Mouse (Mus musculus) kidney, embryonic 15.5 days (tissue): Measurements from ENCODE around the gene Cpa2. TPM values are rescaled to one million over a fixed set of nuclear protein-coding genes. Genes with fewer than 3 reads are reported as not detected.

Experiments used
- ATAC-seq: fragments of 200-750 bp; cut with Nextera tagmentation; replicated peaks from 2 replicates; pipeline ENCODE4 v1.8.0; 2017; ENCODE audit warnings: moderate TSS enrichment; ENCODE audit not compliant: low FRiP score
- H3K27ac ChIP-seq: fragments of 300-500 bp; sonication (generic); 2 replicates; pipeline ENCODE4 v1.5.1; 2015; ENCODE audit warnings: mild to moderate bottlenecking, inconsistent platforms
- H3K27me3 ChIP-seq: fragments of 300-500 bp; sonication (generic); 2 replicates; pipeline ENCODE4 v1.6.1; 2015; ENCODE audit warnings: inconsistent platforms
- H3K36me3 ChIP-seq: fragments of 300-500 bp; sonication (generic); 2 replicates; pipeline ENCODE4 v1.6.1; 2015; ENCODE audit warnings: inconsistent platforms
- H3K4me1 ChIP-seq: fragments of 300-500 bp; sonication (generic); 2 replicates; pipeline ENCODE4 v1.6.1; 2015; ENCODE audit warnings: inconsistent platforms
- H3K4me2 ChIP-seq: fragments of 300-500 bp; sonication (generic); 2 replicates; pipeline ENCODE4 v1.6.1; 2015; ENCODE audit warnings: moderate library complexity, mild to moderate bottlenecking, inconsistent platforms
- H3K4me3 ChIP-seq: fragments of 300-500 bp; sonication (generic); replicated peaks from 2 replicates; pipeline ENCODE4 v1.5.1; 2015; ENCODE audit warnings: mild to moderate bottlenecking, inconsistent platforms
- H3K9ac ChIP-seq: fragments of 300-500 bp; sonication (generic); 2 replicates; pipeline ENCODE4 v1.6.1; 2015; ENCODE audit warnings: mild to moderate bottlenecking, inconsistent platforms
- H3K9me3 ChIP-seq: fragments of 300-500 bp; sonication (generic); replicated peaks from 2 replicates; pipeline ENCODE4 v1.6.1; 2016; ENCODE audit warnings: inconsistent platforms
- WGBS: fragments of 180-500 bp; shearing (Covaris S2); methylation state at CpG from one replicate; pipeline ENCODE4 v1.1.7; 2015; ENCODE audit warnings: mixed read lengths; 5-methylcytosine and 5-hydroxymethylcytosine counted together
- polyA plus RNA-seq: library from polyadenylated mRNA; unstranded; fragments of >200 nt; fragmentation: Nextera tagmentation; extraction: Ambion mirVana; gene quantifications from 2 replicates; pipeline ENCODE4 v1.2.1, GENCODE M21; 2015

The Cpa2 gene
- polyA plus RNA-seq, 1 experiment from 2014 or later: 21.5 TPM

- Histone ChIP-seq H3K4me2 (no peak overlapping the region), H3K9me3 (no peaks in the 10 kb centered on the region), H3K4me1 (peaks cover 56% of the 10 kb centered on the region), H3K4me3 (no peak overlapping the region), H3K27me3 (no peaks in the 10 kb centered on the region), H3K9ac (no peak overlapping the region), H3K27ac (peak overlapping the region; percentile 76), H3K36me3 (no peaks in the 10 kb centered on the region)
- ATAC-seq: no peak
These were observed 9.8 kb downstream of the Cpa2 start for GRCm38 (mm10) chr6:30551193-30551515.

DNA sequence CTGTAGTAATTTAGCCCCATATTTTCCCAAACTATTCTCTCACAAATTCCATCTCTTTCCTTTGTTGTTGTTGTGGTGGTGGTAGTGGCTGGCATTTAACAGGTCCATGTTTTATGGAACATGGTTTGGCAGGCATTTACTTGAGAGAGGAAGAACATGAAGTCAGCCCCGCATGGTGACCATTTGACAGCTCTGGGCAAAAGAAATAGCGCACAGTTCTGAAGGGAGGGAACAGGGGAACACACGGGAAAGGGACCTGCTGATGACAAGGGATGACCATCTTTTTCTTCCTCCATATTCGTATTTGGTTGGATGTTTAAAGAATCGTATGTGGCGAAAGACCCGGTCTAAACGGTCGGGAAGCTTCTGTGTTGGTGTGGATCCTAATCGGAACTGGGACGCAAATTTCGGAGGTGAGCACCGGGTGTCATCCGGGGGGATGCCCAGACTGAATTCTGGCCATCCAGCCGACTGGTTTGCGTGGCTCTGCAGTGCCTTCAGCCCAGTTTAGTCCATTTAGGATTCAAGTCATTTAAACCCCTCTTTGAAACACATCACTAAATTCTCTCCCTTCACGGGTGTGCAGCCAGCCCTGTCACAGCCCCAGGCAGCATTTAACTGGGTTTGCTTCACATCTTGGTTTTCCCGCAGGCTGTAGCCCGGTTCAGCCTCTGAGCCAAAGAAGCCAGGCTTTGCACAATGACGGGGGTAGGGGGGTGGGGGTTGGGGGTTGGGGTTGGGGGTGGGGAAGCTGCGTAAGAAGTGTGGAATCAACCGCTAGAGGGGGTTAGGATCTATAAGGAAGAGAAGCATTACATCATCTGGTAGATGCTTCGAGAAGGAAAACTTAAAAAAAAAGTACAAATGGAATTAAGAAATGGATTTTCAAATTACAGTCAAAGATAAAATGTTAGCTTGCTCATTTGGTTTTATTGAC lies 10.5 kb downstream of the Cpa2 start:
- Histone ChIP-seq H3K27me3 (no peaks in the 10 kb centered on the region), H3K4me1 (peaks cover 51% of the 10 kb centered on the region), H3K36me3 (no peaks in the 10 kb centered on the region), H3K4me2 (peak overlapping the region; percentile 45), H3K9ac (no peak overlapping the region), H3K9me3 (no peaks in the 10 kb centered on the region), H3K27ac (peak overlapping the region; percentile 76), H3K4me3 (peak overlapping the region; percentile 13)
- ATAC-seq: peak; percentile 62
- WGBS: 24% methylated on average over 23 of the region's 23 CpGs

- ATAC-seq: no peak
- Histone ChIP-seq H3K4me3 (no peak overlapping the region), H3K4me1 (peaks cover 45% of the 10 kb centered on the region), H3K27me3 (no peaks in the 10 kb centered on the region), H3K4me2 (peak overlapping the region; percentile 45), H3K27ac (peak overlapping the region; percentile 76), H3K9ac (no peak overlapping the region), H3K9me3 (no peaks in the 10 kb centered on the region), H3K36me3 (no peaks in the 10 kb centered on the region)
- 33% methylated on average over 6 of the region's 6 CpGs for WGBS
These were observed 11.2 kb downstream of the Cpa2 start for GRCm38 (mm10) chr6:30552628-30553027.

GRCm38 (mm10) chr6:30553381-30554010 lies 12.1 kb downstream of the Cpa2 start:
- Histone ChIP-seq H3K9ac (no peak overlapping the region), H3K27me3 (no peaks in the 10 kb centered on the region), H3K36me3 (no peaks in the 10 kb centered on the region), H3K4me2 (no peak overlapping the region), H3K4me3 (no peak overlapping the region), H3K4me1 (peaks cover 36% of the 10 kb centered on the region), H3K27ac (0 out of 2 replicates have a peak overlapping the region, but pooled peaks have one; percentile 48), H3K9me3 (no peaks in the 10 kb centered on the region)
- no peak for ATAC-seq
- 59% methylated on average over 7 of the region's 7 CpGs for WGBS

DNA sequence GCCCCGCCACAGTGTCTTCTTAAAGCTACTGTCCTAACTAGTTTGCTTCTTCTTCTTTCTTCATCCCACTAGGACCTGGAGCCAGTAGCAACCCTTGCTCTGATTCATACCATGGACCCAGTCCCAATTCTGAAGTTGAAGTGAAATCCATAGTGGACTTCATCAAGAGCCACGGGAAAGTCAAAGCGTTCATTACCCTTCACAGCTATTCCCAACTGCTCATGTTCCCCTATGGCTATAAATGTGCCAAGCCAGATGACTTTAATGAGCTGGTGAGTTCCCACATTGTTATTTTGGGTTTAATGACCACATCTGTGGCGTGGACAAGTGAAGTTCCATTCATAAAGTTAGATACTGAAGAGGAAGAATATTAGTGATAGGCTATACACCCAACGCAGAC lies 12.7 kb downstream of the Cpa2 start:
- no peaks in the 10 kb centered on the region for H3K27me3 ChIP-seq
- H3K27ac ChIP-seq: 0 out of 2 replicates have a peak overlapping the region, but pooled peaks have one; percentile 48
- H3K36me3 ChIP-seq: no peaks in the 10 kb centered on the region
- H3K4me3 ChIP-seq: no peak overlapping the region
- no peak overlapping the region for H3K4me2 ChIP-seq
- no peak for ATAC-seq
- H3K9ac ChIP-seq: no peak overlapping the region
- 50% methylated on average over 5 of the region's 5 CpGs for WGBS
- no peaks in the 10 kb centered on the region for H3K9me3 ChIP-seq
- H3K4me1 ChIP-seq: peaks cover 33% of the 10 kb centered on the region

DNA sequence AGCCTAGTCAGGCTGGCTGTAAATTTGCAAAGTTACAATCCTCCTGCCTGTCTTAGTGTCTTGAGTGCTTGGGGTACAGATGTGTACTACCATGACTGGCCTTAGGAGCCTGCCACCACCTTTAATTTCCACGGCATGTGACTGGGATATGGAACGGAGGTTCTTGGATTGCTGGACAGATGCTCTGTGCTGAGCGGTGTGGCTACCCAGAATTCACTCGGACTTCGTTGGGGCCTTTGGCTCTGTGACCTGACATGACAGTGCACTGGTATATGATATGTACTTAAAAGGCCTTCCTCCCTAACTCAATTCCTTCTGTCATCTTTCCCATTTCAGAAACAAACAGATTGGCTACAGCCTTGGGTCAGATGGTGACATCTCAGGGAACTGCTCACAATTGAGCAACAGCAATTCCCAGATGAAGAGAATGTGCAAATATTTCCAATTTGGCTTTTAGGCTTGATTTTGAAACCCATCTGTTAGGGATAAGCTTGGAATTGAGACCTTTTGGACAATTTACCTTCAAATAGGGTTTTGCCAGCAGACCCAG lies 13.3 kb downstream of the Cpa2 start:
- Histone ChIP-seq H3K4me2 (no peak overlapping the region), H3K4me1 (peaks cover 27% of the 10 kb centered on the region), H3K27ac (peak overlapping the region; percentile 48; the same call in 1 of the 2 replicates), H3K36me3 (no peaks in the 10 kb centered on the region), H3K9me3 (no peaks in the 10 kb centered on the region), H3K9ac (no peak overlapping the region), H3K27me3 (no peaks in the 10 kb centered on the region), H3K4me3 (no peak overlapping the region)
- 73% methylated on average over 5 of the region's 5 CpGs for WGBS
- no peak for ATAC-seq

DNA sequence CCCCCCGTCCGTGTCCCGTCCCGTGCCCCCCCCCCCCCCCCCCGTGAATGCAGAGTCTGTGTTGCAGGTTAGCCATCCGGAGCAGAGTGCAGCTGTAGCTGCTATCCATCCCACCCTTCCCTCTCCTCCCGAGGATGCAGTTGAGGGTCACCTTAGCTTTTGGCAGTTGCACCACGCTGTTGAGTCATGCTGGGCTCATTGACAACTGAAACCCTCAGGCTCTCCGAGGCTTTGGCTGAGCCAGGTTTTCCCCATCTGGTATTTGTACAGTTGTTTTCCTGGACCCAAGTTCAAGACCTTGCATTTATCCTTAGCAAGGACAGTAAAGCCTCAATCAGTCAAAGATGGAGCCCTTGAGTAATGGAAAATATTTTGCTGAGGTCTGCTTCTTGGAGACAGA lies 14.7 kb downstream of the Cpa2 start:
- no peak overlapping the region for H3K27ac ChIP-seq
- 24% methylated on average over 6 of the region's 9 CpGs for WGBS
- no peak for ATAC-seq

DNA sequence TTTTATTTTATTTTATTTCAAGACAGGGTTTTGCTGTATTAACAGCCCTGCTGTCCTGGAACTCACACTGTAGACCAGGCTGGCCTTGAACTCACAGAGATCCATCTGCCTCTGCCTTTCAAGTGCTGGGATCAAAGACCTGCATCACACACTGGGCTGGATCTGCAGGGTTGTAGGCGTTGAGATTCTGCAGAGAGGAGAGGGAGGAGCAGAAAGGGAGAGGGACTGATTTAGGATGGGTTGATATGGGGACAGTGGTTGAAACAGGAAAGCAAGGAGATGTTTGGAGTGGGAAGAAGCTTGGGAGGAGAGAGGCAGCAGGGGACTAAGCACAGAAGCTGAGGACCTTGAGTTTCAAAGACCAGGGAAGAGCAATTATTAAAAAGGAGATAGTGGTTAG lies 18.3 kb downstream of the Cpa2 start:
- ATAC-seq: no peak
- no peaks in the 10 kb centered on the region for H3K36me3 ChIP-seq
- H3K4me1 ChIP-seq: 0 out of 2 replicates have a peak, but pooled peaks cover 2% of the 10 kb centered on the region
- H3K4me3 ChIP-seq: no peak overlapping the region
- H3K4me2 ChIP-seq: no peak overlapping the region
- H3K9ac ChIP-seq: no peak overlapping the region
- H3K9me3 ChIP-seq: no peaks in the 10 kb centered on the region
- no peaks in the 10 kb centered on the region for H3K27me3 ChIP-seq
- H3K27ac ChIP-seq: no peak overlapping the region
- WGBS: 46% methylated on average over 1 of the region's 1 CpGs

More for the DNA sequence above, 14.7 kb downstream of the Cpa2 start:
- peaks cover 23% of the 10 kb centered on the region for H3K4me1 ChIP-seq
- no peaks in the 10 kb centered on the region for H3K27me3 ChIP-seq
- H3K9me3 ChIP-seq: no peaks in the 10 kb centered on the region
- H3K4me3 ChIP-seq: no peak overlapping the region
- H3K9ac ChIP-seq: no peak overlapping the region
- H3K4me2 ChIP-seq: no peak overlapping the region
- no peaks in the 10 kb centered on the region for H3K36me3 ChIP-seq

- Histone ChIP-seq H3K9me3 (no peaks in the 10 kb centered on the region), H3K4me2 (no peak overlapping the region), H3K27me3 (no peaks in the 10 kb centered on the region), H3K4me1 (no peaks in the 10 kb centered on the region), H3K4me3 (no peak overlapping the region), H3K36me3 (no peaks in the 10 kb centered on the region), H3K9ac (no peak overlapping the region), H3K27ac (no peak overlapping the region)
- no peak for ATAC-seq
- WGBS: 84% methylated on average over 4 of the region's 4 CpGs
These were observed 20.8 kb downstream of the Cpa2 start for GRCm38 (mm10) chr6:30562132-30562531.

- ATAC-seq: no peak
These were observed 22.2 kb downstream of the Cpa2 start for GRCm38 (mm10) chr6:30563575-30563974.

DNA sequence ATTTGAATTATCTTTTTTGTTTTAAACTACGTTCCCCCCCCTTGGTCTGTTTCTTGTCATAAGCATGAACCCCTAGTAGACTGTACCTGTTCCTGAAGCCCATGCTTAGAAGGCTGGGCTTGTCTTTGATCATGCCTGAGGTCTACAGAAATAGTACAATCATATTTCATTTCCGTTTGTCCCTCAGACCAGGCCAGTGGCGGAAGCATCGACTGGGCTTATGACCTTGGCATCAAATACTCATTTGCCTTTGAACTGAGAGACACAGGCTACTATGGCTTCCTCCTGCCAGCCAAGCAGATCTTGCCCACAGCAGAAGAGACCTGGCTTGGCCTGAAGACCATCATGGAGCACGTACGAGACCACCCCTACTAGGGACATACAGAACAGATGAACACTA lies 22.7 kb downstream of the Cpa2 start:
- Histone ChIP-seq H3K4me1 (no peaks in the 10 kb centered on the region), H3K9me3 (no peaks in the 10 kb centered on the region), H3K9ac (no peak overlapping the region), H3K27ac (no peak overlapping the region), H3K27me3 (no peaks in the 10 kb centered on the region), H3K4me3 (no peak overlapping the region), H3K36me3 (no peaks in the 10 kb centered on the region), H3K4me2 (no peak overlapping the region)
- 83% methylated on average over 6 of the region's 6 CpGs for WGBS
- ATAC-seq: no peak

More at GRCm38 (mm10) chr6:30563575-30563974, 22.2 kb downstream of the Cpa2 start:
- no peaks in the 10 kb centered on the region for H3K9me3 ChIP-seq
- H3K4me1 ChIP-seq: no peaks in the 10 kb centered on the region
- no peak overlapping the region for H3K9ac ChIP-seq
- H3K27me3 ChIP-seq: no peaks in the 10 kb centered on the region
- no peak overlapping the region for H3K27ac ChIP-seq
- WGBS: 65% methylated on average over 6 of the region's 6 CpGs
- H3K4me2 ChIP-seq: no peak overlapping the region
- no peaks in the 10 kb centered on the region for H3K36me3 ChIP-seq
- no peak overlapping the region for H3K4me3 ChIP-seq

- Histone ChIP-seq H3K9ac (no peak within 1 kb of the TSS), H3K27me3 (no peaks in the 10 kb centered on the region), H3K4me3 (no peak within 1 kb of the TSS), H3K27ac (no peak within 1 kb of the TSS), H3K4me1 (peaks cover 8% of the 10 kb centered on the region; the same call in 1 of the 2 replicates), H3K36me3 (no peaks in the 10 kb centered on the region), H3K4me2 (no peak within 1 kb of the TSS), H3K9me3 (no peaks in the 10 kb centered on the region)
- WGBS: 68% methylated on average over 5 of the region's 5 CpGs
- no peak for ATAC-seq
These were observed 26.7 kb downstream of the Cpa2 start, which contains the start of gene Cpa4 for GRCm38 (mm10) chr6:30568069-30568468. TSS of gene Cpa4 (plus strand) at chr6:30568369.
